Mouse (Mus musculus): Measurements from ENCODE around the gene Gm10912. TPM values are rescaled to one million over a fixed set of nuclear protein-coding genes. Genes with fewer than 3 reads are reported as not detected.
"Not testable (repeated sequence)": the region's sequence is repeated elsewhere in the genome, so short reads cannot be mapped to it uniquely, and the experiment has no call there.

Gene Gm10912
- polyA plus RNA-seq, 1 experiment from 2014 or later: not detected

- ATAC-seq (replicated peaks; ENCODE audit: insufficient number of reproducible peaks, low FRiP score, low TSS enrichment, low read depth): no peak
- H3K9me3 ChIP-seq (replicated peaks; ENCODE audit: control insufficient read depth, low read length): no peaks in the 10 kb centered on the region
These were observed 44.4 kb downstream of the Gm10912 start for GRCm38 (mm10) chr2:104110031-104110430.

GRCm38 (mm10) chr2:104111170-104111797 is 45.7 kb downstream of the Gm10912 start:
- no CpG with 5 or more reads among the region's 1 CpGs for WGBS
- not testable (repeated sequence) for H3K9ac ChIP-seq (replicated peaks; ENCODE audit: low read length); H3K36me3 ChIP-seq (replicated peaks; ENCODE audit: control insufficient read depth, insufficient read depth, low read depth, low read length); H3K4me2 ChIP-seq (ENCODE audit: low read depth, low read length); ATAC-seq (replicated peaks; ENCODE audit: insufficient number of reproducible peaks, low FRiP score, low TSS enrichment, low read depth); H3K9me3 ChIP-seq (replicated peaks; ENCODE audit: control insufficient read depth, low read length); H3K27me3 ChIP-seq (ENCODE audit: control insufficient read depth, insufficient read depth, low read length); DNase-seq (ENCODE audit: low spot score); H3K27ac ChIP-seq (replicated peaks; ENCODE audit: low read depth, low read length); H3K4me1 ChIP-seq (ENCODE audit: control insufficient read depth, insufficient read depth, low read length); H3K4me3 ChIP-seq (ENCODE audit: low read depth, low read length)

More at GRCm38 (mm10) chr2:104110031-104110430, 44.4 kb downstream of the Gm10912 start:
- 89% methylated on average over 4 of the region's 4 CpGs for WGBS
- no peak for DNase-seq (ENCODE audit: low spot score)
- no peaks in the 10 kb centered on the region for H3K36me3 ChIP-seq (replicated peaks; ENCODE audit: control insufficient read depth, insufficient read depth, low read depth, low read length)
- no peak overlapping the region for H3K4me2 ChIP-seq (ENCODE audit: low read depth, low read length)
- no peak overlapping the region for H3K9ac ChIP-seq (replicated peaks; ENCODE audit: low read length)
- no peak overlapping the region for H3K27ac ChIP-seq (replicated peaks; ENCODE audit: low read depth, low read length)
- H3K4me1 ChIP-seq (ENCODE audit: control insufficient read depth, insufficient read depth, low read length): no peaks in the 10 kb centered on the region
- H3K27me3 ChIP-seq (ENCODE audit: control insufficient read depth, insufficient read depth, low read length): no peaks in the 10 kb centered on the region
- no peak overlapping the region for H3K4me3 ChIP-seq (ENCODE audit: low read depth, low read length)

GRCm38 (mm10) chr2:104113563-104113962 is 47.9 kb downstream of the Gm10912 start:
- not testable (repeated sequence) for H3K27ac ChIP-seq (replicated peaks; ENCODE audit: low read depth, low read length); H3K9ac ChIP-seq (replicated peaks; ENCODE audit: low read length); H3K4me3 ChIP-seq (ENCODE audit: low read depth, low read length); H3K27me3 ChIP-seq (ENCODE audit: control insufficient read depth, insufficient read depth, low read length); ATAC-seq (replicated peaks; ENCODE audit: insufficient number of reproducible peaks, low FRiP score, low TSS enrichment, low read depth); H3K36me3 ChIP-seq (replicated peaks; ENCODE audit: control insufficient read depth, insufficient read depth, low read depth, low read length); H3K4me1 ChIP-seq (ENCODE audit: control insufficient read depth, insufficient read depth, low read length); DNase-seq (ENCODE audit: low spot score); H3K9me3 ChIP-seq (replicated peaks; ENCODE audit: control insufficient read depth, low read length); H3K4me2 ChIP-seq (ENCODE audit: low read depth, low read length)

GRCm38 (mm10) chr2:104114898-104115297 is 49.3 kb downstream of the Gm10912 start:
- H3K27ac ChIP-seq (replicated peaks; ENCODE audit: low read depth, low read length): no peak overlapping the region
- no peaks in the 10 kb centered on the region for H3K4me1 ChIP-seq (ENCODE audit: control insufficient read depth, insufficient read depth, low read length)
- WGBS: 84% methylated on average over 3 of the region's 3 CpGs
- no peaks in the 10 kb centered on the region for H3K9me3 ChIP-seq (replicated peaks; ENCODE audit: control insufficient read depth, low read length)
- H3K27me3 ChIP-seq (ENCODE audit: control insufficient read depth, insufficient read depth, low read length): no peaks in the 10 kb centered on the region
- ATAC-seq (replicated peaks; ENCODE audit: insufficient number of reproducible peaks, low FRiP score, low TSS enrichment, low read depth) (no peak), DNase-seq (ENCODE audit: low spot score) (no peak)
- no peaks in the 10 kb centered on the region for H3K36me3 ChIP-seq (replicated peaks; ENCODE audit: control insufficient read depth, insufficient read depth, low read depth, low read length)
- H3K4me2 ChIP-seq (ENCODE audit: low read depth, low read length): no peak overlapping the region
- no peak overlapping the region for H3K4me3 ChIP-seq (ENCODE audit: low read depth, low read length)
- H3K9ac ChIP-seq (replicated peaks; ENCODE audit: low read length): no peak overlapping the region

Other genes starting within 250 kb of the Gm10912 start
- gene Lmo2, start 107.8 kb upstream of the Gm10912 start, polyA plus RNA-seq (2014; fragmentation: Nextera tagmentation; extraction: Ambion mirVana): 16.2 and 18.8 TPM in 2 replicates
- 62.3 and 63.3 TPM in 2 replicates for gene Fbxo3, start 38.1 kb upstream of the Gm10912 start, polyA plus RNA-seq (2014; fragmentation: Nextera tagmentation; extraction: Ambion mirVana)
- 1.1 and 1.4 TPM in 2 replicates for gene 4931422A03Rik, start 37.5 kb upstream of the Gm10912 start, polyA plus RNA-seq (2014; fragmentation: Nextera tagmentation; extraction: Ambion mirVana)
- not detected in 2 replicates for gene Gm10799, start 2.7 kb downstream of the Gm10912 start, polyA plus RNA-seq (2014; fragmentation: Nextera tagmentation; extraction: Ambion mirVana)
- gene Cd59b, start 4.0 kb downstream of the Gm10912 start, polyA plus RNA-seq (2014; fragmentation: Nextera tagmentation; extraction: Ambion mirVana): 3.7 and 4.1 TPM in 2 replicates
- gene Cd59a, start 30.0 kb downstream of the Gm10912 start, polyA plus RNA-seq (2014; fragmentation: Nextera tagmentation; extraction: Ambion mirVana): 21.3 and 27.3 TPM in 2 replicates
- not detected in 2 replicates for gene A930018P22Rik, start 56.9 kb downstream of the Gm10912 start, polyA plus RNA-seq (2014; fragmentation: Nextera tagmentation; extraction: Ambion mirVana)

Measured in embryonic facial prominence, embryonic 11.5 days (tissue).